Mouse (Mus musculus) heart, adult 18-20 months (tissue): ENCODE measurements around the gene Unc5a. TPM values are rescaled to one million over a fixed set of nuclear protein-coding genes. Genes with fewer than 3 reads are reported as not detected.

Experiments
- total RNA-seq, 2 experiments: library from RNA; stranded (reverse); gene quantifications; 2 replicates each; pipeline ENCODE4 v1.2.3; 2021

Gene Unc5a
- total RNA-seq, 2 experiments from 2014 or later, result 0.42 to 0.51 TPM

Other genes with a start within 250 kb of the Unc5a start
- not detected for gene Cdhr2, start 247.9 kb upstream of the Unc5a start, total RNA-seq
- gene Gprin1, start 199.5 kb upstream of the Unc5a start, total RNA-seq, result not detected
- not detected for gene Sncb, start 182.8 kb upstream of the Unc5a start, total RNA-seq
- not detected for gene Eif4e1b, start 165.4 kb upstream of the Unc5a start, total RNA-seq
- 10 to 100 TPM; 17.7 to 22.0 TPM for gene Tspan17, start 160.0 kb upstream of the Unc5a start, total RNA-seq
- gene Hk3, start 72.0 kb downstream of the Unc5a start, total RNA-seq, result under 1 TPM; 0.57 to 0.67 TPM
- gene Uimc1, start 150.9 kb downstream of the Unc5a start, total RNA-seq, result 10 to 100 TPM; 16.7 to 17.0 TPM
- gene Zfp346, start 155.9 kb downstream of the Unc5a start, total RNA-seq, result 10 to 100 TPM; 16.6 to 18.0 TPM
- not detected for gene Gm17617, start 184.1 kb downstream of the Unc5a start, total RNA-seq
- gene Fgfr4, start 203.2 kb downstream of the Unc5a start, total RNA-seq, result under 1 TPM; 0.28 to 0.30 TPM